Mouse (Mus musculus) embryonic facial prominence, embryonic 12.5 days (tissue): ENCODE results near the gene Sap30l. TPM values are rescaled to one million over a fixed set of nuclear protein-coding genes. Genes with fewer than 3 reads are reported as not detected.

ENCODE experiments used
- ATAC-seq: fragments of 200-750 bp; cut with Nextera tagmentation; 2 replicates; pipeline ENCODE4 v1.8.0; 2017; ENCODE audit not compliant: insufficient number of reproducible peaks, insufficient read depth, low FRiP score, low TSS enrichment
- H3K27ac ChIP-seq: fragments of 300-500 bp; sonication (generic); 2 replicates; pipeline ENCODE4 v1.5.1; 2016; ENCODE audit warnings: mild to moderate bottlenecking
- H3K27me3 ChIP-seq: fragments of 300-500 bp; sonication (generic); 2 replicates; pipeline ENCODE4 v1.6.1; 2016; ENCODE audit warnings: mild to moderate bottlenecking, moderate library complexity
- H3K36me3 ChIP-seq: fragments of 300-500 bp; sonication (generic); 2 replicates; pipeline ENCODE4 v1.6.1; 2016; ENCODE audit warnings: mild to moderate bottlenecking
- H3K4me1 ChIP-seq: fragments of 300-500 bp; sonication (generic); 2 replicates; pipeline ENCODE4 v1.6.1; 2016
- H3K4me2 ChIP-seq: fragments of 300-500 bp; sonication (generic); replicated peaks from 2 replicates; pipeline ENCODE4 v1.6.1; 2016; ENCODE audit warnings: mild to moderate bottlenecking, moderate library complexity
- H3K4me3 ChIP-seq: fragments of 300-500 bp; sonication (generic); 2 replicates; pipeline ENCODE4 v1.5.1; 2016; ENCODE audit warnings: mild to moderate bottlenecking
- H3K9ac ChIP-seq: fragments of 300-500 bp; sonication (generic); 2 replicates; pipeline ENCODE4 v1.6.1; 2016; ENCODE audit warnings: mild to moderate bottlenecking, moderate library complexity
- H3K9me3 ChIP-seq: fragments of 300-500 bp; sonication (generic); 2 replicates; pipeline ENCODE4 v1.6.1; 2016; ENCODE audit warnings: mild to moderate bottlenecking, moderate library complexity
- WGBS: fragments of 180-500 bp; shearing (Covaris S2); methylation state at CpG from one replicate; pipeline ENCODE4 v1.1.7; 2016; 5-methylcytosine and 5-hydroxymethylcytosine counted together
- polyA plus RNA-seq: library from polyadenylated mRNA; unstranded; fragments of >200 nt; fragmentation: Nextera tagmentation; extraction: Ambion mirVana; gene quantifications from 2 replicates; pipeline ENCODE4 v1.2.1, GENCODE M21; 2016

The Sap30l gene
- polyA plus RNA-seq: 22.8 and 24.0 TPM in 2 replicates

GRCm38 (mm10) chr11:57800971-57801765 lies at the start of gene Sap30l:
TSS of gene Sap30l (plus strand) at chr11:57801637.
- Histone ChIP-seq H3K4me2 (peak within 1 kb of the TSS; percentile 93), H3K9me3 (no peaks in the 10 kb centered on the region)
- WGBS: under 1% methylated on average over 66 of the region's 66 CpGs

GRCm38 (mm10) chr11:57753538-57754203 lies 47.8 kb upstream of the Sap30l start:
- ATAC-seq: no peak
- Histone ChIP-seq H3K4me1 (peaks cover 16% of the 10 kb centered on the region), H3K9ac (no peak overlapping the region), H3K27me3 (no peaks in the 10 kb centered on the region), H3K27ac (no peak overlapping the region), H3K4me3 (no peak overlapping the region), H3K4me2 (no peak overlapping the region), H3K36me3 (no peaks in the 10 kb centered on the region), H3K9me3 (no peaks in the 10 kb centered on the region)
- WGBS: 72% methylated on average over 14 of the region's 14 CpGs

More at GRCm38 (mm10) chr11:57800971-57801765, at the start of gene Sap30l:
- Histone ChIP-seq H3K36me3 (0 out of 2 replicates have a peak, but pooled peaks cover 3% of the 10 kb centered on the region), H3K4me1 (peaks cover 28% of the 10 kb centered on the region), H3K9ac (peak within 1 kb of the TSS; percentile 90), H3K4me3 (peak within 1 kb of the TSS; percentile 85), H3K27me3 (no peaks in the 10 kb centered on the region), H3K27ac (peak within 1 kb of the TSS; percentile 82)
- peak; percentile 95 for ATAC-seq

GRCm38 (mm10) chr11:57758621-57759020 lies 42.8 kb upstream of the Sap30l start:
- no peak overlapping the region for H3K9ac ChIP-seq
- no peak overlapping the region for H3K4me3 ChIP-seq
- peaks cover 7% of the 10 kb centered on the region for H3K36me3 ChIP-seq
- ATAC-seq: no peak
- H3K27ac ChIP-seq: no peak overlapping the region
- no peak overlapping the region for H3K4me2 ChIP-seq
- WGBS: 74% methylated on average over 9 of the region's 9 CpGs
- no peaks in the 10 kb centered on the region for H3K27me3 ChIP-seq
- no peaks in the 10 kb centered on the region for H3K9me3 ChIP-seq
- no peaks in the 10 kb centered on the region for H3K4me1 ChIP-seq

DNA sequence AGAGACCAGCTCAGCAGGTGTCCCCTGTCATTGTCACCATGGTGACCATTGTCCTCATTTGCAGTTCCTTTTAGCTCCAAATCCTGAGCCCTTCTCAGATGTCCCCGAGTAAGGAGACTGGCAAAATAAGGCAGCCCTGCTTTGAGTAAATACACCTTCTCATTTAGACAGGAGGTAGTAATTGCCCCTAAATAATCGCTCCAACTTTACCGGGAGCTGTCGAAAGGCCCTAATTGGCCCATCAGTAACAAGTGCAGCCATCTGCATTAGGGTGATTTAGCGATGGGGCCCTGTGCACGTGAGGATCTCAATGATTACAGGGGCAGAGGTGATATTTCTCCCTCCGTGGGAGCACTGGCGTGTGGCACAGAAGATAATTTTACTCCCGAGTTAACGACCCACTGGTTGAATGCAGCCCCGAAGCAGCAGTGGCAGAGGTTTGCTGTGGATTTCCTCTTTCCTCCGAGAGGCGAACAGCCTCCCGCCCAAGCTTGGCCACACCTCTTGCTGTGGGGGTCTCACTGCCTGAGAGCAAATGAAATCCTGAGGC lies 40.9 kb upstream of the Sap30l start:
- Histone ChIP-seq H3K4me2 (no peak overlapping the region), H3K27me3 (no peaks in the 10 kb centered on the region), H3K9ac (no peak overlapping the region), H3K9me3 (no peaks in the 10 kb centered on the region), H3K4me1 (no peaks in the 10 kb centered on the region), H3K4me3 (no peak overlapping the region), H3K27ac (peak overlapping the region; percentile 30; the same call in 1 of the 2 replicates), H3K36me3 (peaks cover 9% of the 10 kb centered on the region)
- ATAC-seq: 0 out of 2 replicates have a peak, but pooled peaks have one; percentile 60
- 26% methylated on average over 14 of the region's 14 CpGs for WGBS

GRCm38 (mm10) chr11:57761347-57761746 lies 40.1 kb upstream of the Sap30l start:
- H3K9ac ChIP-seq: no peak overlapping the region
- H3K36me3 ChIP-seq: peaks cover 10% of the 10 kb centered on the region
- WGBS: 95% methylated on average over 4 of the region's 4 CpGs
- H3K27ac ChIP-seq: no peak overlapping the region
- H3K4me1 ChIP-seq: peaks cover 4% of the 10 kb centered on the region; the same call in 1 of the 2 replicates
- ATAC-seq: no peak
- H3K4me3 ChIP-seq: no peak overlapping the region
- no peaks in the 10 kb centered on the region for H3K27me3 ChIP-seq
- no peak overlapping the region for H3K4me2 ChIP-seq
- no peaks in the 10 kb centered on the region for H3K9me3 ChIP-seq

DNA sequence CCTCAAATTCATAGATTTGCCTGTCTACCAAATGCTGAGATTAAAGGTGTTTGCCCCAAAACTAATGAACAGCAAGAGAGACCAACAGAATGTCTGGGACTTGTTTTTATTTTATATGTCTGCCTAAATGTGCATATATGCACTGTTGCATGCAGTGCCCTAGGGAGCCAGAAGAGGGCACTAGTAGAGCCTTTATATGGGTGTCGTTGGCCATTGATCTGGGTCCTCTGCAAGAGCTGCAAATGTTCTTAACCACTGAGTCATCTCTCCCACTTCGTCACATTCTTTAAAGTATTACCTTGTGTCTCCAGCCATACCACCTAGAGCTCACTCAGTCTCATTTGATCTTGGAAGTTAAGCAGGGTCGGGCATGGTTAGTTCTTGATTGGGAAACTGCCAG lies 37.3 kb upstream of the Sap30l start:
- H3K4me2 ChIP-seq: no peak overlapping the region
- no peaks in the 10 kb centered on the region for H3K27me3 ChIP-seq
- H3K9me3 ChIP-seq: no peaks in the 10 kb centered on the region
- H3K4me3 ChIP-seq: no peak overlapping the region
- peaks cover 5% of the 10 kb centered on the region; the same call in 1 of the 2 replicates for H3K4me1 ChIP-seq
- no peak for ATAC-seq
- 86% methylated on average over 3 of the region's 3 CpGs for WGBS
- H3K27ac ChIP-seq: no peak overlapping the region
- no peak overlapping the region for H3K9ac ChIP-seq
- H3K36me3 ChIP-seq: peaks cover 21% of the 10 kb centered on the region

DNA sequence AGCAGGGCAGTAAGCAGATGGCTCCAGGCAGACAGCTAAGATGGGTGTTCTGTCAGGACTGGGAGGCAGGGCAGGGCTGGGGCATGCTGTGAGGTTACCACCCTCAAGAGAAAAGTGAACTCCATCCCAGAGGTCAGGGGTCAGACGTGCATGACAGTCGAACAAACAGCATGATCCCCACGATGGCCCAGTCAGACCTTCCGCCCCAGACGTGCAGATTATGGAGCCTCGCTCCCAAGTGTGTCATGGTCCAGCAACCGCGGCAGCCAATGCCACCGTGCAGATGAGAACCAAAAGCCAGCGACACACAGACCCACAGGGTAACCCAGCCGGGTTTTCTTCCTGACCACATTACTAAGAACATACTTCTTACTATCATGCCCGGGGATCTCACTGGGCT lies 34.8 kb upstream of the Sap30l start:
- H3K27me3 ChIP-seq: no peaks in the 10 kb centered on the region

DNA sequence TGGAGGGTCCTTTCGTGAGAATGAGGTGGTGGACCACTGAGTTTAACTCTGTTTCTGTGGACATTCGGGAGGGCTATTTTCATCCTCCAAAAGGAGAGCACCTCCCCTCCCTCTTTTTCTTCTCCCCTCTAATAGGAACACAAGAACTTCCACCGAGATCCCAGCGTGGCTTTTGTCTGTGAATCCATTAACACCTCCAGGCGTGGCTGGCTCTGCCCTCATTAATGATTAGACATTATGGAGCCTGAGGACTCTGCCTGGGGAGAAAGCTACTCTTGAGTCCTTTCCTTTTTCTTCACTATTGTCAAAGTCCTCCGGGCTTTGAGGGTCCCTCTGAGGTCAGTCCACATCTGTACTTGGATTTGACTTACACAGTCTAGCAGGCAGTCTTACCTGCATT lies 34.3 kb upstream of the Sap30l start:
- Histone ChIP-seq H3K27me3 (no peaks in the 10 kb centered on the region), H3K4me2 (no peak overlapping the region), H3K4me1 (peaks cover 5% of the 10 kb centered on the region; the same call in 1 of the 2 replicates), H3K9ac (no peak overlapping the region), H3K9me3 (no peaks in the 10 kb centered on the region), H3K4me3 (no peak overlapping the region), H3K27ac (no peak overlapping the region), H3K36me3 (peaks cover 32% of the 10 kb centered on the region)
- ATAC-seq: no peak
- whole genome bisulfite sequencing: 62% methylated on average over 6 of the region's 6 CpGs

More for the DNA sequence above, 34.8 kb upstream of the Sap30l start:
- Histone ChIP-seq H3K36me3 (peaks cover 33% of the 10 kb centered on the region), H3K9me3 (no peaks in the 10 kb centered on the region), H3K4me2 (no peak overlapping the region), H3K9ac (no peak overlapping the region), H3K4me1 (peaks cover 5% of the 10 kb centered on the region; the same call in 1 of the 2 replicates), H3K27ac (no peak overlapping the region), H3K4me3 (no peak overlapping the region)
- ATAC-seq: peak; percentile 22; the same call in 1 of the 2 replicates
- WGBS: 41% methylated on average over 12 of the region's 12 CpGs

DNA sequence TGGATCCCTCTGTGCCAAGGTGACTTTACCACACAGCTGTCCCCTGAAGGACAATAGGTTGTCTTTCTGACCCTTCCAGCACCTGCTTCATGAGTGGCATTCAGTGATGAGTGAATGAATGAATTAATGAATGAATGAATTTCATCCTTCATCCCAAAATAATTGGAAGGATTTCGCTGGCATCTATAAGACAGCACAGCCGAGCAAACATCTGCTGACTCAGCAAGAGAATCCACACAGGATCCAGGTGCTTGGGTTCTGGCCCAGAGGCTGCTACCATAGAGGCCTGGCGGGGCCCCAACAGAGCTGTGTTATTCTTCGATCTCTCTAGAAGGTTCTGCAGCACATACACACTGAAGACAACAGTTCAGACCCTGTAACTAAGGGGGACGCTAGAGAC lies 30.7 kb upstream of the Sap30l start:
- Histone ChIP-seq H3K36me3 (peaks cover 23% of the 10 kb centered on the region), H3K27me3 (no peaks in the 10 kb centered on the region), H3K9ac (no peak overlapping the region), H3K4me2 (no peak overlapping the region), H3K9me3 (no peaks in the 10 kb centered on the region), H3K4me3 (no peak overlapping the region), H3K27ac (no peak overlapping the region), H3K4me1 (peaks cover 19% of the 10 kb centered on the region; the same call in 1 of the 2 replicates)
- 89% methylated on average over 5 of the region's 5 CpGs for WGBS
- ATAC-seq: no peak

DNA sequence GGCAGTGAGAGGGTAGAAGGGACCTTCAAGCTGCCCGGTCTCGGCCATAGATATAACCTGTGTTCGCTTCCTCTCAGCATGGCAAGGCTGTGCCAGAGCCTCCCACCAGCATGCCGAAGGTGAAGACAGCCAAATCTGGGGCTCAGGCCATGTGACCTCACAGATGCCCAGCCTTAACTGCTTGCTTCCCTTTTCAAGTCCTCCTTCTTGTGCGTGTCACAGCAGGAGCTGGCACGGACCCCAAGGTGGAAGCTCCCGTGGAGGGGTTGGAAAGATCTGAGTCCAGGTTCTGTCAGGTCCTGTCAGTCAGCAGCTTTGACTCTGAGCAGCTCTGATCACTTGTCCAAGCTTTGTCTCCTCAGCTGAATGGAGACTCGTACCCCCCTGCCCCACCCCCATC lies 29.8 kb upstream of the Sap30l start:
- 86% methylated on average over 8 of the region's 8 CpGs for WGBS
- peaks cover 14% of the 10 kb centered on the region; the same call in 1 of the 2 replicates for H3K4me1 ChIP-seq
- ATAC-seq: no peak
- no peak overlapping the region for H3K4me3 ChIP-seq
- peaks cover 23% of the 10 kb centered on the region for H3K36me3 ChIP-seq
- no peaks in the 10 kb centered on the region for H3K27me3 ChIP-seq
- no peak overlapping the region for H3K9ac ChIP-seq
- no peak overlapping the region for H3K27ac ChIP-seq
- no peaks in the 10 kb centered on the region for H3K9me3 ChIP-seq
- no peak overlapping the region for H3K4me2 ChIP-seq

DNA sequence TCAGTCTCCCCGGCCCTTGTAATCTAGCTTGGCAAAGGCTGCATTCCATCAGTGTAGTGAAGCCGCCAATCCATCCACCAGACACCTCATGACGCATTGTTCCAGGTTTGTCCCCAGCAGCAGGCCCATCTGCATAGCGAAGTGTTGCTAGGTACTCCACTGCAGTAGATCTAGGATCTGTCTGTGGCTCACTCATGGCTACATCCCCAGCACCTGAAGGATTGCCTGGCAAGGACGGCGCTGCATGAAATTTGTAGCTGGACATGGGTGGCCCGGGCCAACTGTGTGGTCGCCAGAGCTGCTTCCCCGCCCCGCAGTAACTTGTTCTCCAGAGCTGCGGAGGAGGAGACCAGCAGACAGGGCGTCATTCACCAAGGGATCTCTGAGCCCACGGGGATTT lies 28.0 kb upstream of the Sap30l start:
- no peak for ATAC-seq
- 16% methylated on average over 13 of the region's 13 CpGs for WGBS
- Histone ChIP-seq H3K4me3 (no peak overlapping the region), H3K27ac (no peak overlapping the region), H3K27me3 (no peaks in the 10 kb centered on the region), H3K9ac (no peak overlapping the region), H3K4me2 (no peak overlapping the region), H3K36me3 (peaks cover 19% of the 10 kb centered on the region), H3K9me3 (no peaks in the 10 kb centered on the region), H3K4me1 (peaks cover 14% of the 10 kb centered on the region; the same call in 1 of the 2 replicates)
